Mouse (Mus musculus) layer of hippocampus, adult 11-12 months (tissue): ENCODE data around the gene Ppm1g.

Experiments used
- DNase-seq: peaks from one replicate; pipeline ENCODE4 v3.0.0; 2022; ENCODE audit warnings: low spot score

Ppm1g gene

GRCm38 (mm10) chr5:31220448-31221303, at the start of gene Ppm1g:
TSS of gene Ppm1g (minus strand) at chr5:31220687.
- peak; percentile 95 for DNase-seq

- DNase-seq: no peak
Measured at GRCm38 (mm10) chr5:31267686-31268085, 47.2 kb upstream of the Ppm1g start.

DNA sequence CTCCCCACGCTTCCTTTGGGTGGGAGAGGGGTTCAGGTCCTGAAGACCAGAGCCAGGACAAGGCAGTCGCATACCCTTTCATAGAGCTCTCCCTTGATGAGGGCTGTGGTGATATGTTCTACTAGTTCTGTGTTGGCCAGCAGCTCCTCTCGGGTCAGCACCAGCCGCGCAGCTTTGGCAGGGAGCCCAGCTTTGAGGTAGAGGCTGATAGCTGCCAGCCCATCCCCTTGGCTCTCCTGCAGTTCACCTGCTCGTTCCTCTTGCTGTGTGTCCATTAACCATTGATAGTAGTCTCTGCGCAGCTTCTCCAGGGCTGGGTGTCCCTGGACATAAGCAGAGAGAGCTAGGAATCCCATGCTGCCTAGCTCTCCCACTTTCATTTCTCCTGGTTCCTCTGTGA, 45.6 kb upstream of the Ppm1g start:
- DNase-seq: no peak

- DNase-seq: no peak
Measured at GRCm38 (mm10) chr5:31257616-31258015, 37.1 kb upstream of the Ppm1g start.

- no peak for DNase-seq
Measured at GRCm38 (mm10) chr5:31255971-31256370, 35.5 kb upstream of the Ppm1g start.

DNA sequence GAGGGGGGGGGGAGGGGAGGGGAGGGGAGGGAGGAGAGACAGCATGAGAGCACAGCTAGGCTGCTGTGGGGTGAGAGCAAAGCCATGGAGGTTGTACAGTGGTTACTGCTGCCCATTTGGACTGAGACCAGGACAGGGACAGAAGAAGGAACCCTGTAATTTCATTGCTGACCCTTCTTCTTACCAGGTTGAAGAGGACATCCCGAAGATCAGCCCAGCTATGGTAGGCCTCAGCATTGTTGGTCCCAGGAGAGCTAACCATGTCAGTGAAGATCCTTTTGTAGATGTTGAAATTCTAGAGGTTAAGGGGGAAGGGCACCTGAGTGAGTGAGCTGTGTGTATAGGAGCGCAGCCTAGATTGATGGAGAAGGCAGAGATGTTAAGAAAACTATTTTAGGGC, 34.9 kb upstream of the Ppm1g start:
- DNase-seq: no peak

- no peak for DNase-seq
Measured at GRCm38 (mm10) chr5:31254901-31255300, 34.4 kb upstream of the Ppm1g start.

- DNase-seq: no peak
Measured at GRCm38 (mm10) chr5:31254452-31254851, 34.0 kb upstream of the Ppm1g start.

DNA sequence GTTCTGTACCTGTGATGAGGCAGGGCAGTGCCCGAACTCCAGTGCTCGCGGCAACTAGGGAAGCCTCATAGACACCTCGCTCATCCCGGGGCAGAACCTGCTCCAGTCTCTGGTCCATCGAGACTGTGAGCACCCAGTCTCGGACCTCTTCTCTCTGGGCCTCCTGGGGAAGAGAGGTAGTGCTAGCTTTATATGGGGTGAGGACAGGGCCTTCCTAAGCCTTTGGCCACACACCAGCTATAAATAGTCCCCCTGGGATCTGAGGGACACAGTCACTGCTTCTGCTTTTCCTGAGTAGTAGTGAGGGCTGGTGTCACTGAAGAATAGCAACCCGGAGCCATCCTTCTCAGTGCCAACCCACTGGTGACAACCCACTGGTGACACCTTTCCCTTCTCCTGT, 33.3 kb upstream of the Ppm1g start:
- DNase-seq: no peak

GRCm38 (mm10) chr5:31252795-31253545, 32.5 kb upstream of the Ppm1g start:
- no peak for DNase-seq

DNA sequence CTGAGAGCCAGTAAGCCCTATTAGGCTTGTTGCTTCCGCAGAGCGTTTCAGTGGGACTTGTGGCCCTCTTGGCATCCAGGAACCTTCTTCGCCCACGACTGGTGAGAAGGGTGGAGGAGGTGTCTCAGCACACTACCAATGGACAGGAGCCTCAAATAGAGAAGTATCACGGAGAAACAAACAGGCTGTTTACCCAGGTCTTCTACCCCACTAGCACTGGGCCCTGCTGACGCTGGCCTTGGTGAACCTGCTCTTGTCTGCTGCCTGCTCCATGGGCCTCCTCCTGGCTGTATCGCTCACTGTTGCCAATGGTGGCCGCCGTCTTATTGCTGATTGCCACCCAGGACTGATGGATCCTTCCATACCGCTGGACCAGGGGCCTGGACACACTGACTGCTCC, 31.7 kb upstream of the Ppm1g start:
- DNase-seq: no peak

- DNase-seq: no peak
Measured at GRCm38 (mm10) chr5:31251541-31252101, 31.1 kb upstream of the Ppm1g start, which contains the start of gene Krtcap3. TSS of gene Krtcap3 (plus strand) at chr5:31251691.

- DNase-seq: no peak
Measured at GRCm38 (mm10) chr5:31250716-31251115, 30.2 kb upstream of the Ppm1g start.

DNA sequence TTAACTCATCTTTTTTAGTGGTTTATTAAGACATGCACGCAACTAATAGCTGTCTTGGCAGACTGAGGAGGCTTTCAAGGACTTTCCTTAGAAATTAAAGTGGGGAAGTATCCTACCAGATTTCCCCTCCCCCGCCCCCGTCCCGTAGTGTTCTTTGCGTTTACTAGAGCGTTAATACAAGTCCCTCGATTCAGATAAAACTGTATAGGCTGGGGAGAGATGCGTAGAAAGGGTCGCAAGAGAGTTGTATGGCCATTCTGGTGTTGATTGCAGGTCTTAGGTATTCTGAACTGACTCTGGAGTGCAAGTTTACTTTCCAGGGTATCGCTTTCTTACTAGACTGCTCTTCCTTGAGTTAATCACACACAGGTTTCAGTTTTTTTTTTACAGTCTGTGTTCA, 21.7 kb upstream of the Ppm1g start:
- no peak for DNase-seq

DNA sequence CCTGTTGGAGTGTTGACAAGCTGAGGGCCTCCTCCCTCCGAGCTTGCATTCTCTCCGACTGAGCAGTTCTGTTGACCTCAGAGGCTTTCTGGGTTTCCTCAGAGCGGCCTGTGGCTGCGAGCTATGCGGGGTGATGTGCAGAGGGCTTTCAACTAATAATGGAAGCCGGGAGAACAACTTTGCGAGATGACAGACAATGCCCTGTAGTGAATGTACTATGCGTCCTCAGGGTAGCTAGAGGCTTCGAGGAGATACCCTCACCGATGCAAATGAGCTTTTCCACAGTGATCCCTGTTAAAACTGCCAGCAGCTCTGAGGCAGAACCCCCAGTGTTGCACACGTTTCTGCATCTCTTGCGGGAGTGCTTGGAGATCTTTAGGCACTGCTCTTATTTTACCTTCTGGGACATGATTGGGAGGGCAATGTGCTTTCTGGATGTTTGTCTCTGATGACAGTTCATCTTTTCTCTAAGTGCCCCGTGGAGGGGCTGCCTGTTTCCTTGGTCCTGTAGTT, 21.1 kb upstream of the Ppm1g start:
- DNase-seq: no peak

GRCm38 (mm10) chr5:31240637-31241521, 20.4 kb upstream of the Ppm1g start, which contains the start of the genes Nrbp1 and Gm9970:
TSS of gene Nrbp1 (plus strand) at chr5:31240864.
TSS of gene Gm9970 (minus strand) at chr5:31241232.
- peak; percentile 95 for DNase-seq

DNA sequence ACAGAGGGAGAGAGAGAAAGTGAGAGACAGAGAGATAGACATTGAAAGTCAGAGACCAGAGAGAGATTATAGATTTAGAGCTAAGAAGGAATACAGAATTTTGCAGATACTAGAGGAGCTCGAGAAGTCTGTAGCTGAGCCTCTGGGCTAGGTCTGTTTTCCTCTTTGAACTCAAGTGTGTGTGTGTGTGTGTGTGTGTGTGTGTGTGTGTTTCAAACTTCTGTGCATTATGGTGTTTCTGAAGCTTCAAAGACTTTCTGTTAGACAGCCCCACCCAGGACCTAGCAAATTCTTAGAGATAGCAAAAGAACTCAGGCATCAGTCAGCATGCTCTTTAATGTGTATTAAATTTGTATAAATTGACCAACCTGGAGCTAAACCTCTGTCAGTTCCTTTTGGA, 6.2 kb upstream of the Ppm1g start:
- DNase-seq: no peak

- no peak for DNase-seq
Measured at GRCm38 (mm10) chr5:31222696-31223095, 2.2 kb upstream of the Ppm1g start.

DNA sequence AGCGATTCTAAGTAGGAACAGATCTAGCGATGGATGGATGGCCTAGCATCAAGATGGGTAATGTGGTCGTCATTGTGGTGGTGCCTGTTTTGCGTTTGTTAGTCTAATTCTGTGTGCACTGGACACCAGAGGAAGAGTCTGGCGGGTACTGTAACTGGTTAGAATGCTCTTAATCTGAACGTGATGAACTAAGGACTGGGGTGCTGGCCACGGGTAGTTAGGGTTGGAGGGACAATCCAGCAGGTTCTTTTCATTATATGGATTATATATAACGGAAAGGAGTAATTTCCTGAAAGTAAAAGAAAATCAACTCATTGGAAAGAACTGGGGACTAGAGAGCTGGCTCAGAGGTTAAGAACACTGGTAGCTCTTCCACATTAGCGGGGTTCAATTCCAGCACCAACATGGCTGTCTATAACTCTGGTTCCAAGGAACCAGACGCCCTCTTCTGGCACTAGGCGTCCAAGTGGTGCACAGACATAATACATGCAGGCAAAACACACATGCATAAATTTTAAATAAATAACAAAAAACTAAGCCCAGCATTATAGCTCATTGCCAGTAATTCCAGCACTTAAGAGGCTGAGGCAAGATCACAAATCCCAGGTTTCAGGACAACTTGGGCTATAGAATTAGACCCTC, 938 bp upstream of the Ppm1g start:
- peak; percentile 58 for DNase-seq

DNA sequence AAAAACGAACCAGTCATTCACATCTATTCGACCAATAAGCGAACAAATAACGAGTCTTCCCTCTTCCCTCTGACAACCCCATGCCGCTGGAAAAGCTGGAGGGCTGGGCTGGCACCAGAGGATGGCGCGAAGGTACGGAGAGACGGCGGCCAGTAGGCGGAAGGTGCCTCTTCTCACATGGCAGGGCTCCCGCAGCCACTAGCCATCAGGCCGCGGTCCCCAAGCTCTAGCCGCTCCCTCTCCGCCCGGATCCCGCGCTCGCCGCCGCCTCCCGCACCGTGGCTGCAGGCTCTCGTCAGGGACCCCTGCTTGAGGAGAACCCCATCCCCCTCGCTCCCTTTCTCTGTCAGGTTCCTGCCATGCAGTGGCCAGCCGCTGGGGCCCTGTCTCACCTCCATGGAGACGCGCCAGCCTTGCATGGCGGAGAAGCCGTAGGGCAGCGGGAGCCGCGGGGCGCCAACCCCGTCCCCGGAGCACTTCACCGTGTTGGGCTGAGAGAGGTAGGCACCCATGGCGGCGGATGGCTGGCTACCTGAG, 508 bp downstream of the Ppm1g start:
- peak; percentile 41 for DNase-seq

- DNase-seq: no peak
Measured at GRCm38 (mm10) chr5:31219474-31219873, 1.0 kb downstream of the Ppm1g start.
